Mouse (Mus musculus): ENCODE measurements at regions not wholly inside any gene's neighbourhood (a gene's known extent, or its start where the extent isn't known, plus 50 kb on each side); places are given as distances from the start of the nearest gene placed in this dataset.

- ATAC-seq (ENCODE audit: poor library complexity, severe bottlenecking) = no peak
Measured at GRCm38 (mm10) chr14:36819826-36820225, 148.8 kb downstream of the Ccser2 start.

- no peak for ATAC-seq (ENCODE audit: poor library complexity, severe bottlenecking)
Measured at GRCm38 (mm10) chr14:36802418-36802817, 166.2 kb downstream of the Ccser2 start.

- ATAC-seq (ENCODE audit: poor library complexity, severe bottlenecking) = no peak
Measured at GRCm38 (mm10) chr14:36799820-36800219, 168.8 kb downstream of the Ccser2 start.

GRCm38 (mm10) chr14:36781882-36782281 lies 186.7 kb downstream of the Ccser2 start:
- no peak for ATAC-seq (ENCODE audit: poor library complexity, severe bottlenecking)

- no peak for ATAC-seq (ENCODE audit: poor library complexity, severe bottlenecking)
Measured at GRCm38 (mm10) chr14:36778956-36779355, 189.6 kb downstream of the Ccser2 start.

GRCm38 (mm10) chr14:36774349-36774748 lies 194.2 kb downstream of the Ccser2 start:
- ATAC-seq (ENCODE audit: poor library complexity, severe bottlenecking) = no peak

- no peak for ATAC-seq (ENCODE audit: poor library complexity, severe bottlenecking)
Measured at GRCm38 (mm10) chr14:36764377-36764776, 204.2 kb downstream of the Ccser2 start.

- ATAC-seq (ENCODE audit: poor library complexity, severe bottlenecking) = no peak
Measured at GRCm38 (mm10) chr14:36756056-36756455, 212.5 kb downstream of the Ccser2 start.

GRCm38 (mm10) chr14:36748130-36748883 lies 220.3 kb downstream of the Ccser2 start:
- ATAC-seq (ENCODE audit: poor library complexity, severe bottlenecking) = no peak

GRCm38 (mm10) chr14:36731095-36731494 lies 237.5 kb downstream of the Ccser2 start:
- no peak for ATAC-seq (ENCODE audit: poor library complexity, severe bottlenecking)

- no peak for ATAC-seq (ENCODE audit: poor library complexity, severe bottlenecking)
Measured at GRCm38 (mm10) chr14:36726092-36726491, 242.5 kb downstream of the Ccser2 start.

GRCm38 (mm10) chr14:36715684-36716083 lies 252.9 kb downstream of the Ccser2 start:
- ATAC-seq (ENCODE audit: poor library complexity, severe bottlenecking) = no peak

- no peak for ATAC-seq (ENCODE audit: poor library complexity, severe bottlenecking)
Measured at GRCm38 (mm10) chr14:36696993-36697392, 271.6 kb downstream of the Ccser2 start.

- ATAC-seq (ENCODE audit: poor library complexity, severe bottlenecking) = no peak
Measured at GRCm38 (mm10) chr14:36691958-36692357, 276.6 kb downstream of the Ccser2 start.

- ATAC-seq (ENCODE audit: poor library complexity, severe bottlenecking) = no peak
Measured at GRCm38 (mm10) chr14:36691018-36691417, 277.6 kb downstream of the Ccser2 start.

GRCm38 (mm10) chr14:36658678-36659263 lies 309.8 kb downstream of the Ccser2 start:
- ATAC-seq (ENCODE audit: poor library complexity, severe bottlenecking) = no peak

GRCm38 (mm10) chr14:36658193-36658592 lies 310.4 kb downstream of the Ccser2 start:
- no peak for ATAC-seq (ENCODE audit: poor library complexity, severe bottlenecking)

- ATAC-seq (ENCODE audit: poor library complexity, severe bottlenecking) = no peak
Measured at GRCm38 (mm10) chr14:36652982-36653557, 315.5 kb downstream of the Ccser2 start.

- no peak for ATAC-seq (ENCODE audit: poor library complexity, severe bottlenecking)
Measured at GRCm38 (mm10) chr14:36651053-36651735, 317.4 kb downstream of the Ccser2 start.

- no peak for ATAC-seq (ENCODE audit: poor library complexity, severe bottlenecking)
Measured at GRCm38 (mm10) chr14:36646649-36647048, 321.9 kb downstream of the Ccser2 start.

GRCm38 (mm10) chr14:36646237-36646636 lies 322.3 kb downstream of the Ccser2 start:
- no peak for ATAC-seq (ENCODE audit: poor library complexity, severe bottlenecking)

GRCm38 (mm10) chr14:36624822-36625221 lies 343.8 kb downstream of the Ccser2 start:
- ATAC-seq (ENCODE audit: poor library complexity, severe bottlenecking) = no peak
